Mouse (Mus musculus): ENCODE results near the gene Safb2.
A peak's percentile ranks its signal among the peaks of the same experiment; 100 is the strongest.

The Safb2 gene

DNA sequence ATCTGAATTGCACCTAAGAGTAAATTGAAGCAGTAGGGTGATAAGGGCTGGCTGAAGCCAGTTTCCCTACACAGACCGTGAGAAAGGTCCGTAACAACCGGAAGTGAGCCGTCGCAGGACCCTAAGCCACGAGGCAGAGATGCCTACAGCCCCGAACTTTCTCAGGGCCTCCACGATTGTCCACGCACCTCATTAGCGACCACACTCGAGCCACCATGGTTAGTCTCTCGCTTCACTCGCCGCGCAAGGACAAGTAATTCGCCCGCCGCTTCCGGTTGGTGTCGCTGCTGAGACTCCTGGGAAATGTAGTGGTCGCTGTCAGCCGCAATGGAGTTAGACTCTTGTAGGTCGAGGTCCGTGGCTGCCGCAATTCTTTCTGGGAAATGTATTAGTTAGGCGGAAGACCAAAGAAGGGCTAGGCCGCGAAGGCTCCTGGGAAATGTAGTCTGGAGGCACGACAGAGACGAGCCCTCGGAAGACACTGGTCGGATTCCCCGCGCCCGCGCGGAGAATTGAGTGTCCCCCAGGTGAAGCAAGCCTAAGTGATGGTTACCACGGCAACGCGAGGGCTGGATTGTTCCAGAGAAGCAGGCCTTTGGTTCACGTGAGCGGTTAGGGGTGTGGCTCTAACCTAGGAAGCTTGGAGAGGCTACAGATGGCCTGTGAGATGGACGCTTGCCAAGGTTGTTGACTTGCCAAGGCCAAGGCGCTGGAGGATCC, 25.2 kb upstream of the Safb2 start, which contains the start of gene 2410015M20Rik:
Gene 2410015M20Rik, minus strand, starts transcription at position 320 of the 720 bp plus-strand sequence.
- peak; percentile 87 for DNase-seq (ENCODE audit: low spot score)

DNA sequence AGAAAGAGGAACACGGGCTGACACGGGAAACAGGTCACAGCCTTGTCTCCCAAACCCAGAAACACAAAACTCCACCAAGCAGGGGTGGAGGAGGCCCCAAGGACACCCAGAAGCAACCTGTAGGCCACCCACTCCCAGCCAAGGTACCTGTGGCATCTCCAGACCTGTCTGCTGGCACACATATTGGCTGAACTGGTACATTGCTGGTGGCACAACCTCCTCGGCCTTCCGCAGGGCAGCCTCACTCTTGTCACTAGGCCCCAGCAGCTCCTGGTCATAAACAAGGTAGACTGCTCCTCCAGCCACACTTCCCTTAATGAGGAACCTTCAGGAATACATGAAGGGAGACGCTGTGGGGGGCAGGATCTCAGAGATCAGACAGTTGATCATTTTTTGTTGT, 24.3 kb upstream of the Safb2 start:
- no peak for DNase-seq (ENCODE audit: low spot score)

DNA sequence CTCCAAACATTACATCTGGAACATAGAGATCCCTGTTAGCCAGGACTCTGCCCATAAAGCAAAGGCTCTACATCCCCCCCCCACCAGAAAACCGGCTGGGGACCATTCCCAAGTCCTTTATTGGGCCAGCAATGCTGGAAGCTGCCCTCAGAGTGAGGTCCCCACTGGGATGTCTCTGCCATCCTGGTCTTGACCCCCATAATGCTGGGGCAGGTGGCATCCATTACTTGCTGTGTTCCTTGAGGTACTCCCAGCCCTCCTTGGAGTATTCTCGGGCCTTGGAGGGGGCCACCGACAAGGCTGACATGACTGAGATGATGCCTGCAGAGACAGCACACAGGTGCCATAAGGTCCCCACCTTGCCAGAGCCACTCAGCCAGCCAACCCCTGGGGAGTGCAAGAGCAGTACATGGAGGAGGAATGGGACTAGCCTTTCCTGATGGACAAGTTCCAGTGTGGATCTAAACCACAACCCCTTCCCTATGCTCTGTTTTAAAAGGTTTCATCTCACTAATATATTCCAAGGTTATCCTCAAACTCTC, 23.2 kb upstream of the Safb2 start:
- DNase-seq (ENCODE audit: low spot score): no peak

DNA sequence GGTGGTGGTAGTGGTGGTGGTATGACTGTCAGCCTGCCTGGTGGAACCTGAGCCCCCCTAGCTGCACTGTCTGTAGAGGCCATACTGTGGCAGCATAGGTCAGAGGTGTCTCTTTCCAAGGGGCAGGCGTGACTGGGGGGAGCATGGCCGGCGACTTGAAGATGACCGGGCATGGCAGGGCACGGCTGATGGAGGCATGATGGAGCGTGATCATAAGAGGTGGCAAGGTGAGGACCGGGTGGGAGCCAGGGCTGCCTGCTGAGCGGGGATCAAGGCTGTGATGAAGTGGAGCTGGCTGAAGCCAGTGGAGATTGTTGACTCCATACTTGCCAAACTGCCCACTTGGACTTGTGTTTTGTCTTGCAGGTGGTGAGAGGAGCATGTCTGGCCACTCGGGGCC, 21.0 kb upstream of the Safb2 start:
- DNase-seq (ENCODE audit: low spot score): no peak

DNA sequence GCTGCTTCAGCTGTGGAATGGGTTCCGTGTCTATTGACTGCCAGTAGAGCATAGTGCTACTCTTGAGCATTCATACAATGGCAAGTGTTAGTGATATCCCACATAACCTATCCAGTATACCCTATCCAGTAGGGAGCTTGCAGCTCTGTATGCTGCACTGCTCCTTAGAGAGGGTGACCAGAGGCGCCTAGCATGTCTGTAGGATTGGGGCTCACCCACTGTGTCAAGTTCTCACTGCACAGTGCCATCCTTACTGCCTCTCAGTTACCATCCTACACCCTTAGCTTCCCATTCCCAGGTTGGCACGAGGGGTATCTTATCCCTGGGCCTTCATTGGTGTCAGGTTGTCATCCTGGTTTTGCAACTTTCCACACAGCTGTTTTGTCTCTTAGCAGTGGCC, 20.0 kb upstream of the Safb2 start:
- DNase-seq (ENCODE audit: low spot score): no peak

DNA sequence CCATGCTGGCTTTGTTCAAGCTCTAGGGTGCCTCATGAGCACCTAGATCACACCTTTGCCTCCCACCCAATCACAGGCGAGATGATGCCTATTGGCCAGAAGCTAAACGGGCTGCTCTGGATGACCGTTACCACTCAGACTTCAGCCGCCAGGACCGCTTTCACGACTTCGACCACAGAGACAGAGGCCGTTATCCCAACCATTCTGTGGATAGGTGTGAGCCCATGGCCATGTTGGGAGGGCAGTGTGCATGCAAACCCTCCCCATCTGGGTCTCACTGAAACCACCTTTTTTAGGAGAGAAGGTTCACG, 19.6 kb upstream of the Safb2 start:
- DNase-seq (ENCODE audit: low spot score): no peak

DNA sequence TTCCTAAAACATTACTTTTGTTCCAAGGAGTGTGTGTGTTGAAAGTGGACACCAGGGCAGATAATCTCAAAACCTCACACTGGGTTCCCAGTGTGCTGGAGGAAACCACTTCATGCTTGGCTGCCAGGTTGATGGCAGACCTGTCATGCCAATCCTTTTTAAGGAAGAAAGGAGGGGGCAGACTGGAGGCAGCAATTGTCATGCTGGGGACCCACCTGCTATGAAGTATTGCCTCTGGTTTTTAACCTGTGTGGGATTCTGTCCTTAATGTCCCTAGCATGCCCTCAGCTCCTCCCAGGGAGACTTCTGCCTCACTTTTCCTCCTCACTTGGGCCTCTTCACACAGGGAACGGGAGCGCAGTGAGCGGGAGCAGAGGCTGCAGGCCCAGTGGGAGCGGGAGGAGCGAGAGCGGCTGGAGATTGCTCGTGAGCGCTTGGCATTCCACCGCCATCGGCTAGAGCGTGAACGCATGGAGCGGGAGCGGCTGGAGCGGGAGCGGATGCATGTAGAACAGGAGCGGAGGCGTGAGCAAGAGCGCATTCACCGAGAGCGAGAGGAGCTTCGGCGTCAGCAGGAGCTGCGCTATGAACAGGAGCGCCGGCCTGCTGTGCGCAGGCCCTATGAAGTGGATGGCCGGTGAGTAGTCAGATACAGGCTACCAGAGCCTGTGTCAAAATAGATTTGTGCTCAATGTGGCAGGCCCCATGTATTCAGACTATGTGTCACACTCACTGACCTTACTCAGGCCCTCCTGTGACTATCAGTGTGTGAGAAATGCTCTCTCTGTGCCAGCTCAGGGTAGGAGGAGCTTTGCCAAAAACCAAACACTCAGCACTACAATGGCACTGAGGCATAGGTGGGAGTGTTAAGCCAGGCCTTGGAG, 19.0 kb upstream of the Safb2 start:
- DNase-seq (ENCODE audit: low spot score): no peak

DNA sequence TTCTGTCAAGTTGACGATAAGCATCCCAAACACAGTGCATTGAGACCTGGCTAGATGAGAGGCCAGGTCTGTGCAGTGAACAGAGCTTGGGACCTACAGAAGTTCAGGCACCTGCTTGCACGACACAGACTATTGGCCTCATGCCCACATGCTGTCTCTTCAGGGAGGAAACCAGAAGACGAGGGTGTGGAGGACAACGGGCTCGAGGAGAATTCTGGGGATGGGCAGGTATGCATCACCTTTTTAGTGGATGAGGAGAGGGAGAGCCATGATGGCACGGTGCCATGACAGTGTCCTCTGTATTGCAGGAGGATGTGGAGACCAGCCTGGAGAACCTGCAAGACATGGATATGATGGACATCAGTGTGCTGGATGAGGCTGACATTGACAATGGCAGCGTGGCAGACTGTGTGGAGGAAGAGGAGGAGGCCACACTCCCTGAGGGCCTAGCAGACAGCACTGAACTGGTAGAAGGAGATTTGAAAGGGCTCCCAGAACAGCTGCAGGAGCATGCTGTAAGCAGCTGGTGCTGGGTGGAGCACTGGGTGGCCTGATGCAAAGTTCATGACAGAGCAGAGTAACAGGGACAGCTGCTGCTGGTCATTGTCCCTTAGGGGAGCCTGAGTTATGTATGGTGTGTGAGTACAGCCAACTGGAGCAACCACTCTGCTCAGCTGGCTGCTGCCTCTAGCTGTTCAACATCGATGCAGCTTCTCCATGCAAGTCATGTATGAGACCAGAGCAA, 9.3 kb upstream of the Safb2 start:
- no peak for DNase-seq (ENCODE audit: low spot score)

DNA sequence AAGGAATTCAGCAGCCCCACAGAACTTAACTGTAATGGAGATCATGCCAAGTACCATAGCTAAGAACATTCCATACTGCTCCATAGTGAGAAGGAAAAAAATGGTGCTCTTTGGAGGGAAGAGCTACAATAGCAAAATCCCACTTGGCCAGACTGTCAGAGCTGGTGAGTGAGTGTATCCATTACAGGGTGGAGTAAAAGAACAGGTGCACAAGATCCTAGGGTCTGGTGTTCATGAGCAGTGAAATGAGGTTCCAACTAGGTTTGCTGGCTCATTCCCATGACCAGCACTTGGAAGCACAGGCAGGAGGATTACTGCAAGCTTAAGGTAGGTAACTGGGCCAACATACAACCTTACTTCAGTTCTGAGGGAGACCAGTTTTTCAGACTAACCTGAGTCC, 8.2 kb upstream of the Safb2 start:
- DNase-seq (ENCODE audit: low spot score): no peak

DNA sequence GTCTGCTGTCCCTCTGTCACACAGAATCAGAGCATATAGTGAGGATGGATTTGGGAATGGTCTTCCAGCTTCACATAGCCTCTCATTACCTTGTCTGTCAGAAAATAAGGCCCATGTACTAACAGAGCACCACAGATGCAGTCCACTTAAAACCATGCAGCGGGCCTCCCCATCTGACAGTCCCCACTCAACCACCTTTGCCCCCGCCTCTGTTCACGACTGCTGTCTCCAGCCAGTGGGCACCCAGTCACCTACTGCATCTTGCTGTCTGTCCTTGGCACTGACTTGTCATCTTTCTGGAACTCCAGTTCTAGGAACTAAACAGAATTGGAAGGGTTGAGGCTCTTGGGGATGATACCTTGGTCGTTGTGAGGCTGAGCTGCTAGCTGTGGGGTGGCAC, 4.5 kb upstream of the Safb2 start:
- no peak for DNase-seq (ENCODE audit: low spot score)

DNA sequence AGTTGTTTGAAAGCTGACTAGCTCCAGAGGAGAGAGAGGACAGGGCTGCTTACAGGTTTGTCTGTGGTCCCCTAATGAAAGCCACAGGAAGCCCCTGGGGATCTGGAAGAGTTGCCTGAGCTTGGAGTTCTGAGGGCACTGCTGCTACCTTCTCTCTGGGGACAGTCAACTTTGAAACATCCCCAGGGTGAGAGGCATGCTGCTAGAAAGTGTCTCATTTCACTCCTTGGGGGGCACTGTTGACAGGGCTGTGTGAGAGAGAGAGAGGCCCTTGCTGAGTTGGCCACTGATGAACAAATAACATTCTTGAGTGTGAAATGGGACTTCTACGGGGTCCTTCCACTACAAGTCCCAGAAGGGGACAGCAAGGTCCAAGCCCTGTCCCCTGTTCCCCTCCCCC, 3.4 kb upstream of the Safb2 start:
- DNase-seq (ENCODE audit: low spot score): no peak

DNA sequence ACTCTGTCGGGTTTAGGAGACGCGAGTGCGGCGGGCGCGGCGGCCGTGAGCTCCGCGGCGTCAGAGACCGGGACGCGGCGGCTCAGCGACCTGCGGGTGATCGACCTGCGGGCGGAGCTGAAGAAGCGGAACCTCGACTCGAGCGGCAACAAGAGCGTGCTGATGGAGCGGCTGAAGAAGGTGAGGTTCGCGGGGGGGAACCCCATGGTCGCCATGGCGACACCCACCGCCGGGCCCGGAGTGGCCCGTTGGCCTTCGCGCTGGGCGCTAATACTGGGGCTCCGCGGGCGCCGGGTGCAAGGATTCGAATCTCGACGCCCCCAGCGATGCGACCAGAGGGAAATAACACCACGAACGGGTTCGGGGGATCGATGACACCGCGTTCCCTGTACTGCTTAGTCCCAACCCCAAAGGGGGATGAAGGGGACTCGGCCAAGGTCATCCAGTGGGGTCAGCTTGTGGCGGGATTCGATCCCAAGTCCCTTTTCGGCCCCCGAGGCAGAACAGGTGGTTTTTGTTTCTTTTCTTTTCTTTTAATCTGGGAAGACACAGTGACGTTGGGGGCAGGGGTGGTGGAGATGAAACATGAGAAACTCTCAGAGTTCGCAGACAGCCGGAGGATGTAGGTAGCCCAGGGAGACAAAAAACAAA, 911 bp upstream of the Safb2 start:
- DNase-seq (ENCODE audit: low spot score): peak; percentile 54

DNA sequence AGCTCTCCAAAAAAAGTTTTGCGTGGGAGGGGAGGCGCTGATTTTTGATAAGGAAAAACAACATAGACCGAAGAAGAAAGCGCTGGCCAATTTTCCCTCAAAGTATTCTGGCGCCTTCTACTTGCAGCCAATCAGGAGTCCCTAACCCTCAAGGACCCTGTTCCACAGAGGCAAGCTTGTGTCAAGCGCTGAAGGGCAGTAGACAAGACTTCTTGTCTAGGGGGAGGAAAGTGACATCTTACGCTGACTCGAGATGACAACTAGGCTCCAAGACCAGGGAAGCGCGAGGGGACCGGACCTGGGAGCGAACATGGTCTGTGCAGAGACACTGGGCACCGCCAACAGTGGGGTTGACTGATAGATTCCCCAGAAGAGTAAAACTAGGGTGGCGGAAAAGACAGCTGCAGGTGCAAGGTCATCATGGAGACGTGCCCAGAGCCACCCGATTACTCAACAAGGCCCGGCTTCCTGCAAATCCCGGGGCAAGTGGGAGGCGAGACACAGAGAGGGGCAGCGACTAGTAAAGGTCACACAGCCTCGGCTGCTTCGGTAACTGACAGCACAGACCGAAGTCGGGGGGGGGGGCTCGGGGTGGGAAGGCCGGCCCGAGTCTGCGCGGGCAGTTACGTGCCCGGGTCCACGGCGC, 651 bp downstream of the Safb2 start:
- DNase-seq (ENCODE audit: low spot score): peak; percentile 23

DNA sequence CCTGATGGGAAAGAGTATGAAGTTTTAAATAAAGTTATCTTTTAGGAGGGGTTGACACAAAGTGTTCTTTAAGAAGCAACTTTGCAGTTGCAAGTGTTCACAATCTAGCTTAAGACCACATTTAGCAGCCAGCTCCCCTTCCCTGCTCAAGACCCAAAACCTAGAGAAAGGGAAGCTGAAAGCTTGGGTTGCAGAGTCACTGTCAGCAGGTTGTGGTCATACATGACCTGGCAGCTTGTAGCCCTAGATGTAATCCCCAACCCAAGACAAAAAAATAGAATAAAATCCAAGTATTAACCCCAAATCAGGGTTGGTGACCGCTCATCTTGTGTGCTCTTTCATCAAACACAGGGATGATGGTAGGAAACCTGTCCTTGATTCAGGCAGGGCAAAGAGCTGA, 1.3 kb downstream of the Safb2 start:
- DNase-seq (ENCODE audit: low spot score): no peak

DNA sequence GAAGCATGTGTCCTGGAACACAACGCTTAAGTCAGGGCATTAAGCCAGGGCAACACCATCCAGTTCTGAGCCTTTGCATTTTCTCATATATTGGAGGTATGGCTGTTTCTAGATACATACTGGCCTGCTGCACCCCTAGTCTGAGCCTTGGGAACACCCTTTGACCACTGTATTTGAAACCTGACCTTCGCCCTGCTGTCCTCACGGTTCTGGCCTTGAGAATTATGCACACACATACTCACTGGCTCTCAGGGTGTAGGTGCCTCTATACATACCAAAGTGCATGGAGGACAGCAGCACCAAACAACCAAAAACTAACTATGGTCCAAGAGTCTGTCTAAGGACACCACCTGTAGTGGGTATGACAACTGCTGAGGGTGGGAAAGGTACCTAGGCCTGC, 11.4 kb downstream of the Safb2 start:
- DNase-seq (ENCODE audit: low spot score): no peak

DNA sequence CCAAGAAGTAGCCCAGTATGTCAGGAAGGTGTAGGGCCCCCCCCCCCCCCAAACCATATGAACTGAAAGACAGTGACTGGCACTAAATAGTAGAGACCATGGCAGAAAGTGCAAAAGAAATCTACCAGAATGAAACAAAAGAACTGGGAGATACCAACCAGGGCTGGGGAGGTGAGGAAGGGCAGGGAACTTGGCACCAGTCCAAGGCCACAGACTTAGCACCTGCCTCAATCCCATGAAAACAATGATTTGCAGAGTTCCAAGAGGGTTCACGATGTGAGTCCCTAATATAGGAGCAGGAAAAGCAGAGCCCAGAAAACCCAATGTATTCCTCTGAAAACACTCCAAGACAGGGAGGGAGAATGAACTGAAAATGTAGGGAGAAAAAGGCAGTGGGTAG, 12.2 kb downstream of the Safb2 start:
- no peak for DNase-seq (ENCODE audit: low spot score)

DNA sequence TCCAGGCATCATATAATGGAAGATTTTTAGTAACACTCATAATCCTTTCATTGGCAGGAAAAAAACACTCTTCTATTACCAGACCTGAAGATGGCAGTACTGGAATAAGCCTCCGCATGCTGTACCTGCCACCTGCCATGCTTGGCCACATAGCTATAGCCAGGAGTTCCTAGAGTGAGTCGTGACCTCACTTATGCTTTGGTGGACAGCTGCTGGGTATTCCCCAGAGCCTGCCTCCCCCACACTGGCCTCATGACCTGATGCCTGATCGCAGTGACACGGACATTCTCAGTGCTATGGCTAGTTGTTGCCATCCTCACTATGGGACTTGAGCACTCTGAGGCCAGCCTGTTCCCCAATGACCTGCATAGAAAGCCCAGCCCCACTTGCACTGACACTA, 14.1 kb downstream of the Safb2 start:
- no peak for DNase-seq (ENCODE audit: low spot score)

DNA sequence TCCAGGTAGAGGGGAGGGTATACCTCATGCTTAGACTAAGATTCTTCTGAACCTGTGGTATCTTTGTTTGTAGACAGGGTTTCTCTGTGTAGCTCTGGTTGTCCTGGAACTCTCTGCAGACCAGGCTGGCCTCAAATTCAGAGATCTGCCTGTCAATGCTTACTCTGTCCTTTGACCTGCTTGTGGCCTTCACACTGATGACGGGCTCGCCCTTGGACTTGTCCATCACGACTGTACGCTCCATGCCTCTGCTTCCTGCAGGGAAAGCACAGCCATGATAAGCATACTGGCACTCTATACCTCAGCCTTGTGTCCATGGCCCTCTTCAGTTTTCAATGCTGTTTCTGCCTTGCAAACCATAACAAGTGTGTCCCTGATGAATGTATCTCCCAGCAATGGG, 17.0 kb downstream of the Safb2 start:
- no peak for DNase-seq (ENCODE audit: low spot score)

DNA sequence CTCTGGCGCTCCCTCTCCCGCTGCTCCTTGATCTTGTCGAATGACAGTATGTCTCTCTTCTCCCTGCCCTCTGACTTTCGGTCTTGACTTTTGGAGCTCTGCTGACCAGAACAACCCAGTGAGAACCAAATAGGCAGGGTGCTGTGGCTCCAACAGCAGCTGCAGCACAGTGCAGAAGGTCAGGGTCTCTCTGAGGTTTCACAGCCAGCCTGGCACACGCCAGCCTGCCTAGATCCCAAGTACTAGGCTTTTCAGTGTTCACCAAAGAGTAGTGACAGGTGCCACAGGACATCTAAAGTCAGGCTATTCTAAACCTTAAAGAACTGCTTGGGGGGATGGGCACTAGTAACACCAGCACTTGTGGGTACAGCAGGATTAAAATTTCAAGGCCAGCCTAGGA, 17.5 kb downstream of the Safb2 start:
- no peak for DNase-seq (ENCODE audit: low spot score)

DNA sequence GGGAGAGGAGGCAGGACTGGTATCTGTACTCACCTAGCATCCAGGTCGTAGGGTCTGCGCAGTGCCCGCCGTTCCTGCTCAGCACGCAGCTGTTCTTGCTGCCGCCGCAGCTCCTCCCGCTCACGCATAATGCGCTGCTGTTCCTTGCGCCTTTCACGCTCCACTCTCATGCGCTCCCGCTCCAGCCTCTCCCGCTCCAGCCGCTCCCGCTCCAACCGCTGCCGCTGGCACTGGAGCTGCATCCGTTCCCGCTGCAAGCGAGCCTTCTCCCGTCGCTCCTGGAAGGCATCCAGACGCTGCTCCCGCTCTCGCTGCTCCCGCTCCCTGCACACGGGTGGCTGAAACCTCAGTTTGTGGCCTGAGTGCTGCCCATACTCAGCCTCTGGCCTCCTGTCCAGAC, 18.1 kb downstream of the Safb2 start:
- no peak for DNase-seq (ENCODE audit: low spot score)

DNA sequence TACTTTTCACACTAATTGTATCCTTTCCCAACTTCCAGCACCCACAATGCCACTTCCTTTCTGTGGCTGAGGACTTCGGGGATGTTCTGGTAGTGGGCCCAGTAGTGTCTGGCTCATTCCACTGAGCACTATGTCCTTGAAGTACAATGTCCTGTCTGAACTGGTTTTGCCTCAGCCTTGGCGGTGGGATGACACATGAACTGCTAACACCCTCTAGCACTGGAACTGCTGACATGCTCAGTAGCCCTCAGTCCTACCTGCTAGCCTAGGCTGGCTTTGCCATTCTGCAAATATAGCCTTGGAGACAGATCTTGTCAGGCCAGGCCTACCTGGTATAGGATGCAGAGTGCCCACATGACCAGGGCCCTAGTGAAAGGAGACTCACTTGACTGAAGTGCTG, 22.5 kb downstream of the Safb2 start:
- no peak for DNase-seq (ENCODE audit: low spot score)

DNA sequence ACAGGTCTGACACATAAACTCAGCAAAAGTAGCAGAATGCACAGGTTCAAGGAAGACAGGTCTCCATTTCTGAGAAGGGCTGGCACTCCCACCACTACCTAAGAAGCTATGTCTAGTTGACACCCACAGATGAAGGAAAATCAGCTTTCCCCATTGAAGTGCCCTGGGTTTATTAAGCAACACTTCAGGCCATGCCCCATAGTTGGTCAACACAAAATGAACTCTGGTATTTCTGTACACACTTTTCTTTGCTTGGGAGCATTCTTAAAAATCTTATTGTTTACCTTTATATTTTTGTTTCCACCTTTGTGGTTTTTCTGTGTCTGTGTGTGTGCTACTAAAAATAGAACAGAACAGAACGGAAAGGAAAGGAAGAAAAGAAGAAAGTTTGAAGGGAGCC, 24.3 kb downstream of the Safb2 start:
- DNase-seq (ENCODE audit: low spot score): no peak

Data from urinary bladder, postnatal 25 days (tissue).